Mouse (Mus musculus): Measurements from ENCODE around the gene Pde7b.

DNA sequence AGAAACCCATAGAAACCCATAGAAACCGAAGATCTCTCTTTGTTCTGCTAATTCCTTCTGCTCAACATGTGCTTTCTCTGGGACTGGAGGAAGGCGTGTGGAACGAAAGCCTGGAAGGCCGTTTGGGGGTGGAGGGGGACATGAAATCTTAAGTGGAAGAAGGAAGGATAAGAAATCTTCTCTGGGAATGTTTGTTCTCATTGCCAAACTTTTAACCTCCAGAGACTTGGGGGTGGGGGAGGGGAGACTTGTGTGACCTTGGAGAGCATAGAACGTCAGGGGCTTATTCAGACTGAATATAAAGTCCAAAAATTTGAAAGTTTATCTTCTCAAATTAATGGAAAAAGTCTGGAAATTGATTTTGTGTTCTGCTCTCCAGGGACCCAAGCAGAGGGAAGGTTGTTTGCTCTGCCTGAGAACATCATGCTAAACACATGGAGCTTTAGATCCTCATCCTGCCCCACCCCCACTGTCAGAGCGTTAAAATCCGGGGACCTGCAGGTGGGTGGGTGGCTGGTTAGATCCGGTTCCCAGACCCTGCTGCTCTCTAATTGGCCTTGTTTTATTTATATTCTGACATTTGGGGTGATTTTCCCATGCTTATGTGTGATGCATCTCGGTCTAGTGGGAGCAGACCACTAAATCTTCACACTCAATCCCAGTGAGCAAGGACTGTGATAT lies 217.0 kb downstream of the Pde7b start:
- no peak for TF ChIP-seq CTCF (IDR thresholded peaks at IDR 0.05)
- TF ChIP-seq EP300 (IDR thresholded peaks at IDR 0.05; ENCODE audit: insufficient read depth, low read depth, low read length), result no peak
- no peak for TF ChIP-seq POLR2A (IDR thresholded peaks at IDR 0.05; ENCODE audit: insufficient read depth, low read depth, low read length)
